Mouse (Mus musculus) gastrocnemius, postnatal 10 days (tissue): ENCODE data around the gene Yrdc. TPM values are rescaled to one million over a fixed set of nuclear protein-coding genes. Genes with fewer than 3 reads are reported as not detected.

ENCODE experiments used
- total RNA-seq, 2 experiments: library from RNA; stranded (reverse); gene quantifications; 2 replicates each; pipeline ENCODE4 v1.2.3; 2021

Yrdc gene
- total RNA-seq, 2 experiments from 2014 or later = 10.3 to 11.9 TPM

Other genes starting within 250 kb of the Yrdc start
- gene 3100002H09Rik, start 239.9 kb upstream of the Yrdc start, total RNA-seq = not detected
- gene Pou3f1, start 193.9 kb upstream of the Yrdc start, total RNA-seq = 1 to 10 TPM; 2.8 to 2.9 TPM
- gene Utp11, start 157.1 kb upstream of the Yrdc start, total RNA-seq = 10 to 100 TPM; 21.7 to 25.4 TPM
- 10 to 100 TPM; 61.2 to 65.0 TPM for gene Fhl3, start 150.0 kb upstream of the Yrdc start, total RNA-seq
- 10 to 100 TPM; 24.2 to 25.2 TPM for gene Sf3a3, start 135.9 kb upstream of the Yrdc start, total RNA-seq
- 10 to 100 TPM in 1 of 2 experiments, 1 to 10 TPM in 1; 9.0 to 14.5 TPM for gene Inpp5b, start 108.8 kb upstream of the Yrdc start, total RNA-seq
- 10 to 100 TPM in 1 of 2 experiments, 1 to 10 TPM in 1; 8.6 to 14.0 TPM for gene Mtf1, start 48.6 kb upstream of the Yrdc start, total RNA-seq
- gene 1110065P20Rik, start 517 bp downstream of the Yrdc start, total RNA-seq = 10 to 100 TPM; 28.7 to 29.3 TPM
- under 1 TPM; 0.16 to 0.36 TPM for gene Maneal, start 11.5 kb downstream of the Yrdc start, total RNA-seq
- under 1 TPM; 0.05 TPM for gene Epha10, start 30.2 kb downstream of the Yrdc start, total RNA-seq
- gene 9930104L06Rik, start 86.4 kb downstream of the Yrdc start, total RNA-seq = 1 to 10 TPM; 7.9 to 9.2 TPM
- 1 to 10 TPM; 7.1 to 9.0 TPM for gene Cdca8, start 88.6 kb downstream of the Yrdc start, total RNA-seq
- gene Rspo1, start 135.8 kb downstream of the Yrdc start, total RNA-seq = under 1 TPM; 0.47 to 0.65 TPM
- gene Gnl2, start 165.9 kb downstream of the Yrdc start, total RNA-seq = 10 to 100 TPM; 38.2 to 42.6 TPM
- not detected for gene Dnali1, start 215.0 kb downstream of the Yrdc start, total RNA-seq
- gene Snip1, start 216.0 kb downstream of the Yrdc start, total RNA-seq = 1 to 10 TPM; 7.3 to 8.7 TPM
- gene Meaf6, start 234.5 kb downstream of the Yrdc start, total RNA-seq = 10 to 100 TPM in 1 of 2 experiments, 1 to 10 TPM in 1; 8.3 to 13.0 TPM